Mouse (Mus musculus) forelimb bud, embryonic 11.5 days (tissue): ENCODE measurements around the gene Kctd15.

Experiments
- DNase-seq: peaks from one replicate; pipeline ENCODE4 v3.0.0-alpha.2; 2012; ENCODE audit warnings: low read depth, low spot score

Kctd15 gene

DNA sequence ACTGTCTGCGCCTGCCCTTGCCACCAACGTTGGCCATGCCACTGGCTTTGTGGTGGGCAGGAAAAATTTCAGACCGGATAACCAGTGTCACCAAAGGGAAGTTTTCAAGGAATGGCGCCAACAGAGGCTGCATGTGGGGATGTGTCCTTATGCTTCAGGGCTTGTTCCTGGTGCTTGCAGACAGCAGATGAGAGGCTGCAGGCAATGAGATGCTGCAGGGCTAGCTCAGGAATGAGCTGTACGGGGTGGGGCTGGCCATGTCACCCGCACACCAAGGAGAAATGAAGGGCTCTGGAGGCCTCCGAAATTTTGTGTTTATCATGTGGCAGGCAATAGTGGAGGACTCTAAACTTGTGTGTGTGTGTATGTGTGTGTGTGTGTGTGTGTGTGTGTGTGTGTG is 6.6 kb upstream of the Kctd15 start:
- DNase-seq, result no peak

GRCm38 (mm10) chr7:34662227-34662626 is 5.7 kb upstream of the Kctd15 start:
- no peak for DNase-seq

DNA sequence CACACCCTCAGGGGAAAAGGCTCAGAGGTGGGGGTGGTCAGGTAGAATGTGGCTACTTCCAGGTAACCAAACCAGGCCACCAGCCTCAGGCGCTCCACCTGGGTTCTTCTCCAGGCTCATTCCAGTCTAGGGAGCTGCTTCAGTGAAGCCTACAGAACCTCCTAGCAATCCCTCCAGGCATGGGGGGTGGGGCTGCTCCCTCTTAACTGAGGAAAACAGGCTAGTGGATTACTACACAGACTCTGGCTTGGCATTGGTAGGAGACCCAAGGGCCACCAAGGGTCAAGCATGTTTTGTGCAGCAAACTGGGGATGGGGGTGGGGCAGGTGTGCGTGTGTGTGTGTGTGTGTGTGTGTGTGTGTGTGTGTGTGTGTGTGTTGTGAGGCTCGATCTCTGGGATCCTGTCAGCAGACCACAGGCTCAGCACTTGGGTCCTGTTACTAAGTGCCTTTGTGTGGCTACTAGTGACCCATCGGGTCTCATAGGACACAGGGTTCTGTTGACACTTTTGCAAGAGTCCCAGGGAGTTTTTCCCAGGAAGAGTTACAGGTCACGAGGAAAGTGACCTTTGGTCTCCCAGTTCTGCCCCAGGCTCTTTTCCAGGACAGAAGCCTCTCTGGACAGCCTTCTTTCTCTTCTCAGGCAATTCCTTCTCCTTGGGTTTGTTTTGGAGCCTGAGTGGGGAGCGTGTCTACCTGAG is 3.0 kb upstream of the Kctd15 start:
- DNase-seq, result no peak

DNA sequence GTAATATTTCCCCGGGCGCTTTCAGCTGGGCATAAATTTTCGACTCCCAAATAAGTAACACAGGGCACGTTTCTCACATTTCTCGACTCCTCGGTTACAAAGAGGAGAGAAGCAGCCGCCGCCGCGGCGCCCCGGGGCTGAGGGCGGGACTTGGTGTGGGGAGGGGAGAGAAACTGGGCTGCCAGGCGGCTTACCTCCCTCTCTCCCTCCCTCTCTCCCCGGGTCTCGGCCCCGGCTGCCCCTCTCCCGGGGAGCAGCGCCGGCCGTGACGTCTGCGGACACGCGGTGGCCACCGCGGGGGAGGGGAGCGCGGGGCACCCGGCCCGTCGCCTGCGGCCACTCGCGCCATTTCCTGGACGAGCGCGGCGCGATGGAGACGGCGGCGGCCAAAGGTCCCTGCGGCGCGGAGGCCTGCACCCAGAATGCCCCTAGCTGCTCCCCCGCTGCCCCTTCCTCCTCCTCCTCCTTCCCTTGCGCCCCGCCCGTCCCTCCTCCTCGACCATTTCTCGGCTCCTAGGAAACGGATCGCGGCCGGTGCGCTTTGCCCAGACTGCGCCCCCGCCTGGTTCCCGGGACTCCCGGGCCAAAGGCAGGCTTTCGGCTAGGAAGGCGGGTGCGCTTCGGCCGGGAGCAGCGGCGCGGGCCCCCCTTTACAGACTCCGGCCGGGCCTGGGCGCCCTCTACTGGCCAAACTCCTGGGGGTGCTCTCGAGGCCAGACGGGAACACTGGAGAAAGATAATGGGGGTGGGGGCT is 1.3 kb downstream of the Kctd15 start:
- DNase-seq, result peak; percentile 91

DNA sequence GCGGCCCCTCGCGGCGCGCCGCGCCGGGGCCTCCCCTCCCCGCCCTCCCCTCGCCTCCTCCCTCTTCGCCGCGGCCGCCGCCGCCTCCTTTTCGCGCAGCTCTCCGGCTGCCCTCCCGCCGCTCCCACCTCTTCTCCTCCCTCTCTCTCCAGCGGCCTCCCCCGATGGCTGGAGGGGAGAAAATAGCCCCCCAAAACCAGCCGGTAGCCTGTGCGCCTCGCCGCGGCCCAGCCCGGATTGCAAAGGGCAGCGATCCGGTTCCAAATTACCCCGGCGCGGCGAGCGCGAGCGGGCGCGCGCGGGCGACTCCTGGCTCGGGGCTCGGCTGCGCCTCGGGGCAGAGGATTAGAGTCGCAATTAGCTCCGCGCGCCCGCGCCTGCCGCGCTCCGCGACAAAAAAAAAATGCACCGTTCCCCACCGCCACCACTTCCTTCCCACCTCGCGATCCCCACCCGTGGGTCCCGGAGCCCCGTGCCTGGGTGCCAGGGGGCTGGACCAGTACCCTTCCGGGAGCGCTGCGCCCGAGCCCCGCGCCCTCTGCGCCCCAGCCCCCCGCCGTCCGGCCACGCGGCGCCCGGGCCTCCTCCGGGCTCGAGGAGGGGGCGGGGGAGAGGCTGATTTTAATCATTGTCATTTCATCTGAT is 2.0 kb downstream of the Kctd15 start:
- peak; percentile 71 for DNase-seq

- peak; percentile 68 for DNase-seq
These were observed 2.6 kb downstream of the Kctd15 start for GRCm38 (mm10) chr7:34653731-34654440.

GRCm38 (mm10) chr7:34652751-34653502 is 3.6 kb downstream of the Kctd15 start:
- DNase-seq, result peak; percentile 40

GRCm38 (mm10) chr7:34651381-34651780 is 5.2 kb downstream of the Kctd15 start:
- DNase-seq, result peak; percentile 57

- no peak for DNase-seq
These were observed 9.5 kb downstream of the Kctd15 start for GRCm38 (mm10) chr7:34647052-34647451.

DNA sequence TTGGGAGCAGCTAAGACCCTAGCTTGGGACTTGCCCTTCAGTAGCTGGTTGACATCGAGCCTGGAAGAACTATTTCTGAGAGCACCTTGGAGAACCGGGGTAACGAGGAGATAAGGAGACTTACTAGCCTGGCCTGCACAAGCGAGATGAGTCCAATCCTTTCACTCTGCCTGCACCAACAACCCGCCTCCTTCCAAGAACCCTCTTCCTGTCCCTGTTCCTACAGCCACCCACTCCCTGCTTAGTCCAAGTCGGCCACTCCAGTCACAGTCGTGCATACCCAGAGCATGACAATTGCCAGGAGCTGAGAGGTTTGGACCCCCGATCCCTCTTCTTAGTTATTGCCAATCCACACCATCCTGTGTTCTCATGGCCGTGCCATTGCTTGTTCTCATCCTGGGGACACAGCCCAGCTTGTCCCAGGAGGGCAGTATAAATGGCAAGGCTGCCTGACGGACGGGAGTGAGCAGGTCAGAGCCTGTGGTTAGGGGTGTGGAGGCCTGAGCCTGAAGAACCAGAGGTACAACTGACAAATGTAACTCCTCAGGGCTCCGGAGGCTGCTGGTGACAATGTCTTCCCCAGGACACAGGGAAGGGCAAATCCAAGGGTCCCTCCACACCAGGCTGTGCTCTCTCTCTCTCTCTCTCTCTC is 10.3 kb downstream of the Kctd15 start:
- DNase-seq, result no peak

DNA sequence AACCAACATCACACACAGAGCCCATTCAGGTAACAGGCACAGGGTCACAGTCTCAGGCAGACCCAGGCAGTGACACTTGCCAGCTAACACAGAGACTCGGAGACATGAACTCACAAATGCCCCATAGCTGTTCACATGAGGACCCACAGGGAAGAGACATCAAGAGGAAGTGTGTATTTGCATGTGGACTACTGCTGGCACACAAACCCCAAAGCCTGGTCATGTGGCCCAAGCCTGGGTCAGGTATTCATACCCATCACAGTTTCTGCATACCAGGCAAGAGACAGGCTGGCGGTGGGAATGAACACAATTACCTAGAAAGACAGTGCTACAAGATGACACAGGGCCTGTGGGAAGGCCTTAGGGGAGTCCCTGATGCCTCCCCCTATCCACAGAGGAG is 10.9 kb downstream of the Kctd15 start:
- DNase-seq, result no peak

DNA sequence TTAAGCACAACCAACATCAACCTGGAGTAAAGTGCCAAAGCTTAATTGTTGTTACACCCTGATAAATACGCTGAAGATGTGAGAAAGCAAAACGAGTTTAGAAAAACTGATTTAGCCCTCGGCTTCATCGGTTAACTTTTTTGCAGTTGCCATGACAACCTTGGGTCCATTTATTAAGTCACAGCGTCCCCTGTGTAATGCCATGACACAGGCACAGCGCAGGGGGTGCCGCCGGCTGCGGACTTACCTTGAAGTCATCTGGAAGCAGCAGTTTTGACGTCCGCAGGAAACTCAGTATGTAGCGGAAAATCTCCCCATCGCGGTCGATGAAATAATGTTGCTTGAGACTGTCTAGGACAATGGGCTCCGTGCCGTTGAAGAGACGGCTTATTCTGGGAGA is 11.9 kb downstream of the Kctd15 start:
- DNase-seq, result no peak

GRCm38 (mm10) chr7:34643329-34643728 is 13.2 kb downstream of the Kctd15 start:
- no peak for DNase-seq

GRCm38 (mm10) chr7:34641968-34642367 is 14.6 kb downstream of the Kctd15 start:
- no peak for DNase-seq

GRCm38 (mm10) chr7:34639798-34640197 is 16.7 kb downstream of the Kctd15 start:
- DNase-seq, result no peak

GRCm38 (mm10) chr7:34636661-34637060 is 19.9 kb downstream of the Kctd15 start:
- no peak for DNase-seq

GRCm38 (mm10) chr7:34632966-34633742 is 23.4 kb downstream of the Kctd15 start:
- no peak for DNase-seq

DNA sequence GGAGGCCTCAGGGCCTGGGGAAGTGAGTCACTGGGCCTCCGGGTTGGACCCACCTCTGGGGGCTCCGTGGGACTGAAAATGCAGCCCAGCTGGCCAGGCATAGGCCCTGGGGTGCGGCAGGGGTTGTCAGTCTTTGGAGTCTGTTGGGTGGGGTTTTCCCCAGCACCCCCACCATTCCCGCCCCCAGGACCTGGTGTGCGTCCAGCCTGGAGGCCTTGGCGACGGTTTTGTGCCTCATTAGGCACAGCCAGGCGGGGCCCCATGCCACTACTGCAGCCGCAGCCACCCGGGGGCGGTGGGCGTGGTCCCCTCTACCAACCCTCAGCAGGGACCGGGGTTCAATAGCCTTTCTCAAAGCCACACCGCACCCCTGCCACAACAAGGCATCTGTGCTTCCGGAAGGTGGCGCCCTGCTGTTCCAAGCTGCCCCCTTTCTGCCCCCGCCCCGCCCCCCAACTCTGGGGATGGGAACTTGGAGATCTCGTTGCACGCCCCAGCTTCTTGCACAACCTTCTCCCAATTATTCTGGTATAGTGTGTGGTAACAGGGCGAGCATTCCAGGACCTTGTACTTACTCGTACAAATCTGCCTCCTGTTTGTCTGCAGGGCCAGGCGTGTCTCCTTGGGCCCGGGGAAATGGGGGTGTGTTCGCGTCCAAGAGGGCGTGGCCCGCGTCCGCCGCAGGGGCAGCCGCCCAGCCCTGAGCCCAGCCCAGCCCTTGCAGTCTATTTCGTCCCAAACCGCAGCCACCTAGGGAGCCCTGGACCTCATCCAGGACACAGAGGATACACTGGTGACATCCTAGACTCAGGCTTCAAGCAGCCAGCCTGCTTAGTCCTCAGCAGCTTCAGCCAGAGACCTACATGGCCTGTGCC is 26.1 kb downstream of the Kctd15 start:
- DNase-seq, result peak; percentile 71

GRCm38 (mm10) chr7:34629702-34630210 is 26.8 kb downstream of the Kctd15 start:
- DNase-seq, result no peak
